Mouse (Mus musculus): ENCODE data around the gene Acot2.

- TF ChIP-seq POLR2A (IDR thresholded peaks at IDR 0.05; ENCODE audit: borderline replicate concordance, insufficient read depth, low read length) (peak; percentile 56; the same call in 1 of the 2 replicates), CTCF (IDR thresholded peaks at IDR 0.05; ENCODE audit: borderline replicate concordance, insufficient read depth, low read depth, low read length) (no peak)
Observed at GRCm38 (mm10) chr12:83950493-83950839, 37.2 kb upstream of the Acot2 start, which contains the start of gene Riox1.

All from cerebellum, adult 2 months (tissue).